In the genomic region with DNA sequence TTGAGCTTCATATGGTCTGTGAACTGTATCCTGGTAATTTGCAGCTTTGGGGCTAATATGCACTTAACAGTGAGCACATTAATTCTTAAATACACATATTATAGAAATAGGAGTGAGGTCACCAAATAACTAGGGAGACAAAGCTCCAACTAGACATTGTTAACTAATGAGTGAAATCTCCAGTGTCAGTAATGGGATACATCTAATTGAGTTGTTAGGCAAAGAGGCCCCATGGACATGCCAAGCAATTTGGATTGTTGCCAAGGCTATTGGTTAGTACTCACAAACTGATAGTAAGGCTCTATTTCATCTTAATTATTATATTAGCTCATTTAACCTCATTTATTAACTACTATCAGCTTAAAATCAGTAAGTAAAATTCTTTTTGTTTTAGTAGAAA, we compare ENCODE assay signal across 30 mouse cellular contexts.
A peak's percentile ranks its signal among the peaks of the same experiment; 100 is the strongest.
DNase-seq lines count a peak whose midpoint lies in the region; ATAC-seq and TF ChIP-seq lines count a peak whose summit lies in the region.
"Had no signal": no experiment of that assay in that cellular context is flagged by ENCODE, and none has a peak within 500 bp of the region (broad histone marks: within the 10 kb centered on the region; RNA-seq: fewer than 3 reads in every experiment).

No protein-coding gene starts in this region.

- H3K4me3 ChIP-seq in forebrain, embryonic 14.5 days (ENCODE audit: low read depth, low read length) = no peak overlapping the region
- H3K4me3 ChIP-seq in forebrain, embryonic 16.5 days (replicated peaks; ENCODE audit: low read length) = no peak overlapping the region
- no peak overlapping the region for H3K4me3 ChIP-seq in midbrain, postnatal 0 days (ENCODE audit: low read depth, low read length)
- no peak overlapping the region for H3K4me3 ChIP-seq in midbrain, embryonic 10.5 days
- H3K4me3 ChIP-seq: embryonic facial prominence, embryonic 13.5 days; gastrocnemius, adult 2 months; hindbrain, embryonic 12.5 days; limb, embryonic 10.5 days; limb, embryonic 15.5 days; midbrain, embryonic 12.5 days; neural tube, embryonic 15.5 days had no signal

- H3K36me3 ChIP-seq in forebrain, embryonic 14.5 days (ENCODE audit: control insufficient read depth, insufficient read depth, low read length) = no peaks in the 10 kb centered on the region
- H3K36me3 ChIP-seq in forebrain, embryonic 16.5 days (ENCODE audit: control insufficient read depth, insufficient read depth) = no peaks in the 10 kb centered on the region
- no peaks in the 10 kb centered on the region for H3K36me3 ChIP-seq in midbrain, postnatal 0 days (ENCODE audit: insufficient read depth, low read length)
- no peaks in the 10 kb centered on the region for H3K36me3 ChIP-seq in midbrain, embryonic 10.5 days
- H3K36me3 ChIP-seq: embryonic facial prominence, embryonic 13.5 days; hindbrain, embryonic 12.5 days; limb, embryonic 10.5 days; limb, embryonic 15.5 days; midbrain, embryonic 12.5 days; neural tube, embryonic 15.5 days had no signal

- H3K4me1 ChIP-seq in forebrain, embryonic 14.5 days (ENCODE audit: control insufficient read depth, insufficient read depth, low read length) = no peaks in the 10 kb centered on the region
- H3K4me1 ChIP-seq in forebrain, embryonic 16.5 days (replicated peaks; ENCODE audit: control insufficient read depth, insufficient read depth, low read length) = no peaks in the 10 kb centered on the region
- H3K4me1 ChIP-seq in midbrain, postnatal 0 days (ENCODE audit: insufficient read depth, low read length) = no peaks in the 10 kb centered on the region
- H3K4me1 ChIP-seq in midbrain, embryonic 10.5 days = no peaks in the 10 kb centered on the region
- H3K4me1 ChIP-seq: embryonic facial prominence, embryonic 13.5 days; hindbrain, embryonic 12.5 days; limb, embryonic 10.5 days; limb, embryonic 15.5 days; midbrain, embryonic 12.5 days; neural tube, embryonic 15.5 days had no signal

- ATAC-seq in forebrain, embryonic 14.5 days = no peak
- no peak for ATAC-seq in forebrain, embryonic 16.5 days
- no peak for ATAC-seq in midbrain, postnatal 0 days (ENCODE audit: low FRiP score)

- no peak overlapping the region for H3K4me2 ChIP-seq in forebrain, embryonic 14.5 days (ENCODE audit: low read length)
- H3K4me2 ChIP-seq in forebrain, embryonic 16.5 days (ENCODE audit: low read length) = no peak overlapping the region
- H3K4me2 ChIP-seq in midbrain, postnatal 0 days (ENCODE audit: low read depth, low read length, poor library complexity, severe bottlenecking) = no peak overlapping the region
- H3K4me2 ChIP-seq: embryonic facial prominence, embryonic 13.5 days; heart, embryonic 11.5 days; hindbrain, embryonic 12.5 days; limb, embryonic 15.5 days; midbrain, embryonic 12.5 days; neural tube, embryonic 15.5 days had no signal

- no peak overlapping the region for H3K9ac ChIP-seq in forebrain, embryonic 14.5 days (ENCODE audit: low read length)
- H3K9ac ChIP-seq in forebrain, embryonic 16.5 days (replicated peaks; ENCODE audit: low read depth, low read length) = no peak overlapping the region
- no peak overlapping the region for H3K9ac ChIP-seq in midbrain, postnatal 0 days (replicated peaks; ENCODE audit: low read length, poor library complexity, severe bottlenecking)
- H3K9ac ChIP-seq: embryonic facial prominence, embryonic 13.5 days; hindbrain, embryonic 12.5 days; limb, embryonic 15.5 days; liver, embryonic 14.5 days; midbrain, embryonic 12.5 days; neural tube, embryonic 15.5 days had no signal

- TF ChIP-seq CTCF in midbrain, postnatal 0 days (IDR thresholded peaks at IDR 0.05) = no peak

- no peak overlapping the region for H3K27ac ChIP-seq in forebrain, embryonic 14.5 days (ENCODE audit: low read depth, low read length)
- no peak overlapping the region for H3K27ac ChIP-seq in forebrain, embryonic 16.5 days (ENCODE audit: low read length)
- no peak overlapping the region for H3K27ac ChIP-seq in midbrain, postnatal 0 days (ENCODE audit: low read depth, low read length)
- H3K27ac ChIP-seq in midbrain, embryonic 10.5 days (replicated peaks) = no peak overlapping the region
- H3K27ac ChIP-seq: embryonic facial prominence, embryonic 13.5 days; gastrocnemius, adult 2 months; hindbrain, embryonic 12.5 days; limb, embryonic 10.5 days; limb, embryonic 15.5 days; liver, embryonic 14.5 days; midbrain, embryonic 12.5 days; neural tube, embryonic 15.5 days; stomach, postnatal 0 days had no signal

- H3K9me3 ChIP-seq in forebrain, embryonic 14.5 days (replicated peaks; ENCODE audit: control insufficient read depth, low read length) = no peaks in the 10 kb centered on the region
- H3K9me3 ChIP-seq in forebrain, embryonic 16.5 days (ENCODE audit: control insufficient read depth, low read length) = no peaks in the 10 kb centered on the region
- H3K9me3 ChIP-seq in midbrain, postnatal 0 days (ENCODE audit: low read length) = no peaks in the 10 kb centered on the region
- no peaks in the 10 kb centered on the region for H3K9me3 ChIP-seq in midbrain, embryonic 10.5 days (replicated peaks)
- H3K9me3 ChIP-seq: embryonic facial prominence, embryonic 13.5 days; hindbrain, embryonic 12.5 days; limb, embryonic 10.5 days; limb, embryonic 15.5 days; midbrain, embryonic 12.5 days; neural tube, embryonic 15.5 days had no signal

- H3K27me3 ChIP-seq in forebrain, embryonic 14.5 days (replicated peaks; ENCODE audit: control insufficient read depth, insufficient read depth, low read length) = no peaks in the 10 kb centered on the region
- no peaks in the 10 kb centered on the region for H3K27me3 ChIP-seq in forebrain, embryonic 16.5 days (replicated peaks; ENCODE audit: control insufficient read depth, insufficient read depth, low read length)
- H3K27me3 ChIP-seq in midbrain, postnatal 0 days (ENCODE audit: insufficient read depth, low read length) = no peaks in the 10 kb centered on the region
- no peaks in the 10 kb centered on the region for H3K27me3 ChIP-seq in midbrain, embryonic 10.5 days (ENCODE audit: low read depth, poor library complexity, severe bottlenecking)
- H3K27me3 ChIP-seq: embryonic facial prominence, embryonic 13.5 days; hindbrain, embryonic 12.5 days; limb, embryonic 15.5 days; midbrain, embryonic 12.5 days; neural tube, embryonic 15.5 days had no signal

- DNase-seq in cerebellum, postnatal 14 days = peak; percentile 9
- DNase-seq in cerebellum, adult 8-10 months = no peak
- DNase-seq in forebrain, embryonic 14.5 days (ENCODE audit: low spot score) = peak; percentile 42
- peak; percentile 40 for DNase-seq in midbrain, postnatal 0 days (ENCODE audit: low spot score)
- DNase-seq in midbrain, embryonic 10.5 days (ENCODE audit: low spot score) = no peak
- no peak for DNase-seq in B cell, adult 2 months
- DNase-seq: adrenal gland, postnatal 14 days; cerebellum, adult 11-12 months; cerebellum, postnatal 25 days; gastrocnemius, adult 2 months; gastrocnemius, postnatal 36 days; heart, adult 18-20 months; heart, postnatal 36 days; kidney, adult 11 months; kidney, postnatal 14 days; layer of hippocampus, adult 9-11 months; lung, postnatal 36 days; right cerebral cortex, postnatal 4 days; thymus, adult 18-20 months; thymus, postnatal 25 days had no signal

Comparison
In these comparisons a context has a peak if more than half of its experiments do, and no peak if none do; other contexts are left out.
1. DNase-seq: peak in cerebellum, postnatal 14 days (2 of 2), forebrain, embryonic 14.5 days (single experiment) and midbrain, postnatal 0 days (single experiment); none in cerebellum, adult 8-10 months (single experiment), midbrain, embryonic 10.5 days (single experiment) and B cell, adult 2 months (0 of 2).